Mouse (Mus musculus) CD4-positive, CD25-positive, alpha-beta regulatory T cell, adult 2 months (primary cell): Measurements from ENCODE around the gene Chrdl1.

ENCODE experiments used
- DNase-seq: peaks from one replicate; pipeline ENCODE4 v3.0.0-alpha.2; 2012; ENCODE audit warnings: low read depth, low spot score

The Chrdl1 gene

DNA sequence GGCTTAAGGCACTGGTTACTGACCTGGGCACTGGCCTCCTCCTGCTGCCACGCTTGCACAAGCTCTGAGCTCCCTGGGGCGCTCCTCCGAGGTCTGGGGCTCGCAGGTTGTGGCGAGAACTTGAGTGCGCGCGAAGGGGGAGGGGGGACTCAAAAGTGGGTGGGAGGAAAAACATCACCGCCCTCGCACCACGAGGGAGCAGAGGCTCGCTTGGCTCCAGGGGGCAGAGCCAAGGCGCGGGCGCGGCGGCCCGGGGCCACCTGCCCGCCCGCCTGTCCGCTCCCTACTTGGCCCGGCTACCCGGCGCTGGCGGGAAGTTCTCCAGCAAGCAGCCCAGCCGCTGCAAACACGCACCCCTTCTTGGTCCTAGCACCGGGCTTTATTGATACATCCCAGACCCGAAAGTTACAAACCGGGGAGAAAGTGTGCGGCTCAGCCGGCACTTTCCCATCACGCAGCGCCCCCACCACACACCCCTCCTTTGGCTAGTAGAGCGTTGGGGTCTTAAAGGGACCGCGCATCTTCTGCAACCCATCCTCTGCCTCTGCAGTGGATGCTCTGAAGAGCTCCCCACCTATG is at the start of gene Chrdl1:
Gene Chrdl1 (minus strand): TSS at position 472 of the 579 bp plus-strand sequence.
- no peak for DNase-seq

DNA sequence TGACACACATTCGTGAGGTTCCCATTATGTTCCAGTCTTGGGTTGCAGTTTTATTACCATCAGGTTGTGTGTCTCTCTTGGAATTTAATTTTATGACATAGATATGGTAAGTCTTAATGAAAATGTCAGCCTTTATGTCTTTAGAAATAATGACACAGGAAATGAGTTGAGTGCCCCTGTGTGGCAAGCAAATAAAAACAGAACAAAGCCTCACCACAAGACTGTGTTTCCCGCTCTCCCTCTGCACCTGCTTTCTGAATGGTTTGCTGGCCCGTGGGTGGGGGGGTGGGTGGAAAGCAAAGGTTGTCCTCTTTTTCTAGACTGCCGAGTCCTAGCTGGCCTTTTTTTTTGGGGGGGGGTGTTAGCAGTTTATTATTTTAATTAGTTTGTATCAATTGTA is 48.6 kb upstream of the Chrdl1 start:
- no peak for DNase-seq

DNA sequence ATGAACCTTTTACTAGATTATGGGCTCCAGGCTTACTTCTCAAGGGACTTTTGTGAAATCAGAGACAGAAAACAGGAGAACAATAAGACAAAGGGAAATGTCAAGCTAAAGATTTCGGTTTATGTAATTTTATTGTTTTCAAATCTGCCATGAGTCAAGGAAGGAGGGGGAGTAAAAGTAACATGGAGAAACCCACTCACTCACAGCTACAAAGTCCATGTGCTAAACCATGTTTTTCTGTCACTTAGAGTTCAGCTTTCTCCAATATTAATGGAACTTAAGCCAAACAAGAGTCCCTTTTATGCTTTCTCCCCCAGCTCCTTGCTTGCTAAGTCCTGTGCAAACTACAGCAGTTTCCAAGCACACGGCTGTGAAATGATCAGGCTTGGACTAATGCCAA is 10.5 kb upstream of the Chrdl1 start:
- no peak for DNase-seq

DNA sequence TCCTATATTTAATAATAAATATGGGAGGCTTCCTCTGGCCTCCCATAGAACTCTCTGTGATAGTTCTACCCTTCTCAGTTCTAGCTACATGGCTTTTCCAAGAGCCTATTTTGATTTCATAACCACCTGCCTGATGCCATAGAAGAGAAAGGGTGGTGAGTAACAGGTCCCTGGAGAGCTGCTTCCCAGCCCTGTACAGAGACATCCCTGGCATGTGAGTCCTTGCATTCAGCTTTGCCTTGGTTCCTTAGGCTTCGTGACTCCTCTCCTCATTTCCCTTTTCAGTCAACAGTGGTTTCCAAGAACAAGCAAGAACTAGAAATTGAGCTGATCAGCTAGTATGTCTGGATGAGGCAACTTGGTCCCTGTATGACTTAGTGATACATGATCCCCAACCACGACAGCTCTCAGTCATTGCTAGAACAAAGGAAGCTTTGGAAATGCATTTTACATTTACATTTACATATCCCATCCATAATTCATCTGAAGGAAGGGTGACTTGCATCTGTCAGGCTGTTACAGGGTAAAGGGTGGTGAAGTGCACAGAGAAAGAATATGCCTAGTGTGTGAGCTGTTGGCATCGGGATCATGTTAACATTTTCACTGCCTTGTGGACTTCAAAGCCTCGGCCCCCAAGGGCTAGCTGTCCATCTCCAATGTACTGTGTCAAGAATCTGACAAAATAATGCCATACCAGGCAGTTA is 27.7 kb downstream of the Chrdl1 start:
- DNase-seq: no peak

DNA sequence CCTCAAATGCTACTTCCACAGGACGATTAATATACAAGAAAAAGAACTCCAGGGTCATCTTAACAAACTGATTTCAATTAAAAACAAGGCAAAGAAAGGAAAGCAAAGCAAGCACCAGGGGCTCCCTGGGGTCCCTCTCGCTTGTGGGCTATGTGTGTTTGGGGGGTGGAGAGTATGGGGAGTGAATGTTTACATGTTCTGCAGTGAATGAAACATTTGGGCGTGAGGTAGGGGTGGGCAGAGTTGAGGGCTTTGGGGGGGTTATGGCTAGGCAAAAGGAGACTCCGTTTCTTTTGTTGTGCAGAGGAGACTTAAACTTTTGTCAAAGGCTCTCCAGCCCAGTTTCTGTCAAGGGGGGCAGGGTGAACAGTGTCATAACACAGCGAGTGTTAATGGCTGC is 46.8 kb downstream of the Chrdl1 start:
- DNase-seq: no peak

DNA sequence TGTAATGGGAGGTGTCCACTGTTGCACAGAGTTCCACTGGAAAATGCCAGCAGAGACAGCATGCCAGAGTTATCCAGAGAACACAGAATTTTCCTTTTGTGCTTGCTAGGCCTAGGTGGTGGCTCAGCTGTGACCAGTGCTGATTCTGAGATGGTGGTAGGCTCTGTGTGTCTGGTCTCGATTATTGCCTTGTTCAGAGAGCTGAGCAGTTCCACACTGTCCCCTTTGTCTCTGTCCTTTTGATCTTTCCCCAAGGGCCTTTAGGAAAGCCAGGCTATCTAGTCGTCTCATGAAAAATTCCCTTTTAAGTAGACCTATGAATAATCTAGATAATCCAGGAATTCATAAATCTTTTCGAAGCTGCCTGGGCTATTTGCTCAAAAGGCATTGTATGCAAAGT is 47.3 kb downstream of the Chrdl1 start:
- no peak for DNase-seq

DNA sequence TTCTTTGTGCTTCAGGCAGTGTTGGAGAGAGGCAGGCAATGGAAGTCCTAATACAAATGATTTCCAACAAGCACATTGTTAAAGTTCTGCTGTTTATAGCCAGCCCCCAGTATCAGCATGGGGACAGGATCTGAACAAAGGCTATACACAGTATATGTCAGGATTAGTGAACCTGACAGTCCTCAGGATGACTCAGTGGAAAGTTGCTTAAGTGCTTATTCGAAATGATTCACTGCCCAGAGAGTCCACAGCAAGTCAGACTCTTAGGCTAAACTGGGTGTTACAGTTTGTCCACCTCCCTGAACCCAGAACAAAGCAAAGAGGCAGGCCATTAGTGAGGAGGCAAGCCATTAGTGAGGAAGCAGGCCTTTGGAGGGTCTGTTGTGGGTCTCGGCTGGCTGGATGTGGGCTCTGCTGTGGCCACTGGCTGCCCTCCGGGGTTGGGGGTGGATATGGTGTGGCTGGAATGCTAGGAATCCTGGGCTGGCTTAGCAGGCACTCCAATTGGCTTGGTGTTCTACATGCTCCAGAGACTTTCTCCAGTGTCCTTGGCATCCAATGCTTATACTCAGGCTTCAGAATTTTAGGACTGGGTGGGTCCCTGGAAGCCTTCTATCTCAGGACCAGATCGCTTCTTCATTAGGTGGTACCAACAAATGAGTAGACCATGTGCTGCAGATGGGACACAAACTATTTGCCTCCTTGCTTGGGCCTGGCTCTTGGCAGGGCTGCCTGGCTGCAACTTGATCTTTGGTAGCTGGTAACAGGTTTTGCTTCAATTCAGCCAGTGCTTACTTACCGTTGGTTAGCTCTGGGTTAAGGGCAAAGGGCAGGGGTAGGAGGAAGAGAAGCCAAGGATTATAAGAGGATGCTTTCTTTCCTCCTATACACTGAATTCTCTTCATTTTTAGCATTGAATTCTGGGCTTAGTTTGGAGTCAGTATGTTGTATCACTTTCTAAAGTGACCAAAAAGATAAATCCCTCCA is 49.3 kb downstream of the Chrdl1 start:
- DNase-seq: no peak

DNA sequence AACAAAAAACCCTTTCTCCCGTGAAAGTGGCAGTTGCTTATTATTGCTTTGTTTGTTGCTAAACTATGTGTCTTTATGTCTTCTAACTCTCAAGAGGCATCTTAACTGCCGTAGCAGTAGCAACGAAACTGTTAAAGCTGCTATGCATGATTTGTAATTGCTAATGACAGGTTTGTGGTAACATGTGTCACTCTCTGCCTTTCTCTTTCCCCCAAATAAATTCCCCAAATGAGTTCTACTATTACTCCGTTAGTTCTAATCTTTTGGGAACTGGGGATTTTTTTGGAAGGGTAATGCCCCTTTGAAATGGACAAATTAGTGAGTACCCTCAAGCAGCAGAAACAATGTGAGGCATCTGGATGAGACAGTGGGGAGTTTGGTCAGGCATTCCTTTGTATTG is 55.9 kb downstream of the Chrdl1 start:
- DNase-seq: no peak

DNA sequence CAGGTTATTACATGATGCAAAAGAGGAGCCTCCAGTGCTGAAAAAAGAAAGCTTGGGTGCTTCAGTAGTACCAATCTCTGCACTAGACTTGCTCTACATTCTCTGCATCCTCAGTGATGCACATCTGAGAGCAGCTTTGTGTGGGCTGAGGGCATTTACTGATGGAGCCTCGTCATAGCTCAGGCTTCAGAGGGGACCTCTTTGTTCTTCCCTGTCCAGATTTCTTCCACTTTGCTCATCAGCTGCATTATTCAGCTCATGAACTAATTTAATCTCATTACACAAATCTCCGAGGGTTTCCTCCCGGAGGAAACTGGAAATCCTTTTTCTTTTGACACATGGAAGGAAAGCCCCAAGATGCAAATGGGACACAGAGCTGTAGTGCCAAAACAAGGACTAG is 56.5 kb downstream of the Chrdl1 start:
- DNase-seq: no peak

DNA sequence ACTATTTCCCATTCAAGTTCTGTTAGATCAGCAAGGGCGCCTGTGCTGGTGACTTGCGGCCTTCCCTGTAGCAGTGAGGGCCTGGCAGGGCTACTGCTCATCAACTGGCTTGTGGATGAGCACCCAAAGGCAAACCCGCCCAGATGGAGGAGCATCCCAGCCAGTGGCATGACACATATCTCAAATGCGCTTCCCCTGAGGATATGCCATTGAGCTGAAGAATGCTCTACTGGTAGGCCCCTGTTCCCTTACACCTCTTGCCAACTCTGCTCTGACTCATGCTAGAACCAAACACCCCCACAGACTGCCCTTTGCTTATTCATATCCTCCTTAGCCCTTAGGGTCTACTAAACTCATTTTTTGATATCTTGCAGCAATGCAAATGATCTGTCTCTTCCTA is 57.4 kb downstream of the Chrdl1 start:
- no peak for DNase-seq

DNA sequence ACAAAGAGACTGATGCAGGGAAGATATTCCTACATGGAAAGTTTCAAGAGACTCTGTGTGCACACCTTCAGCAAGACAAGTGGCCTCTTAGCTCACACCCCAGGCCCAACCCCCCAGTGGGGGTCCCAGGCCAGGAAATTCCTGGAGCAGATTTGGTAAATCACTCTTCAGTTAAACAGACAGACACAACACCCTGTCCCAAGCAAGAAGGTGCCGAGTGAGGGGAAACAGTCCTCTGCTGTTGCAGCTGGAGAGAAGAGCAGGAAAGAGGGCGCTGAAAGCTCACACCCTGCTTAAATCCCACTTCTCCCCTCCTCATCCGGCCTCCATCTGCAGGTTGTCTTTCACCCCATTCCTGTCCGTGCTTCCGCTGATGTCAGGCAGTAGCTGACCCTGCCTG is 58.2 kb downstream of the Chrdl1 start:
- DNase-seq: no peak

DNA sequence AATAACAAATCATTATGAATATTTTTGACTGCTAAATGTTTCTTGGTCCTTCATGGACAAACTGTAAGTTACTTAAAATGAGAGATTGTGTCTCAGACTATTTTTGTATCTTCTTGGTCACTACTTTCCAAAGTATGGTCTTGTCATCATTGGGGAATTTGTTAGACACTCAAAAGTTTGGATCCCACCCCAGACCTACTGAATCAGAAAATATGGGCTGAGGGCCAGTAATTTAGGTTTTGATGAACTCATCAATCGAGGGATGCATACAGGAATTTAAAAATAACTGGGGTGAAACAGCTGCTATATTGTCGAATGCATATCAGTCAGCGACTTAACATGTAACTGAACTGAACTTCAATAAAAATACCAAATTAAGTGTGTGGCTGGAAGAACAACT is 80.9 kb downstream of the Chrdl1 start:
- no peak for DNase-seq

DNA sequence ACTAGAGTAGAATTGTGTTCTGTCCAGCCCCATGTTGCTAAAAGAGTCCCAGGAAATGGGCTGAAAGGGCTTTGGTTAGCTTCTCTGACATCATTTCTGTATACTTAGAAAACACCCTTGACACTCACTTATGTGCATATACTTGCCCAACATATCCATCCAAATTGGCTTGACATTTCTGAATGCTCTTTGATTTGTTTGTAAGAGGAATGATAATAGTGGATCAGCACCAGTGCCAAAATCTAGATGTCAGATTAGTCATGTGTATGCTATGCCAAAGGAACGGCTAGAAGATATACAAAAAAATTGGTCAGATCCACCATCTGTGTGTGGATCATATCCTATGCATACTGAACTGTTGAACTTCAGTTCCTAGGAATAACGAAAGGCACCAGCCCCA is 99.3 kb downstream of the Chrdl1 start:
- no peak for DNase-seq

DNA sequence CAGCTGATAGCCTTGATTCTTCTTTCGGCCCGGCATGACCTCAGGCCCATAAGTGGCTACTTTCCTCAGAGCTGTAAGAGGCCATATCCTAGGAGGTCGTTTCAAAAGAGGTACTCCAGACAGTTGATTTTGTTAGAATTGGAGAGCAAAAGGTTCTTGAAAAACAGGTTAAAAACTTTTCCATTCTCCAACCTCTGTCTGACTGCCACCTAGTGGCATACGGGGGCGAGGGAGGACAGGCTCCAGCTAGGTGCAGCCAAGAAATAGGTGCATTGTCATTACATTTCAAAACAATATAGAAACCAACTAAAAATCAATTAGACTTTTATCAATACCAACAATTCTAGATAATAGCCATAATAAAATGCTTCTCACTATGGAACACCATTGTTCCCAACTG is 118.9 kb downstream of the Chrdl1 start:
- no peak for DNase-seq

DNA sequence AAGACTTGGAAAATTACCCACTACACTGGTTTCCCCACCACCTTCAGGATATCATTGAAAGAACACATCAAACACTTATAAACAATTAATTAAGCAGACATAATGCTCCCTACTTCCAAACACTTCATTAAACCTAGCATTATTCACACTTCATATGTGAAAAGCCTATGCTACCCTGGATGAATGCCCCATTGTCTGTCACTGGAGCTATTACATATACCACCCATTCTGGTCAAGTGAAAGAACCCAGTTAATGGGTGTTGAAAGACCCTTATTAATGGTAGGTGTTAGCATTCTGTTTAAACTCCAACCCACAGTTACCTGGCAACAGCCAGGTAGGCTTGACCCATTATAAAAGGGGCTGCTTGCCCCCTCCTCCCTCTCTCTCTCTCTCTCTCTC is 143.4 kb downstream of the Chrdl1 start:
- no peak for DNase-seq
